Mouse (Mus musculus): ENCODE data around the gene Snapin.

GRCm38 (mm10) chr3:90508950-90509746, 18.3 kb upstream of the Snapin start, which contains the start of gene Chtop:
- TF ChIP-seq GATA1 (IDR thresholded peaks at IDR 0.05; ENCODE audit: borderline replicate concordance, low read length) = no peak
- TF ChIP-seq FLI1 (IDR thresholded peaks at IDR 0.05; ENCODE audit: low read length) = no peak

Data from megakaryocyte, embryonic 14.5 days (primary cell).